Mouse (Mus musculus) forebrain, embryonic 13.5 days (tissue): ENCODE data around the gene Rxrg. TPM values are rescaled to one million over a fixed set of nuclear protein-coding genes. Genes with fewer than 3 reads are reported as not detected.

ENCODE experiments used
- ATAC-seq: fragments of 200-750 bp; cut with Nextera tagmentation; 2 replicates; pipeline ENCODE4 v1.8.0; 2017
- H3K27ac ChIP-seq: fragments of 300-500 bp; sonication (generic); 2 replicates; pipeline ENCODE4 v1.5.1; 2015; ENCODE audit warnings: inconsistent platforms, mild to moderate bottlenecking, moderate library complexity
- H3K27me3 ChIP-seq: fragments of 300-500 bp; sonication (generic); 2 replicates; pipeline ENCODE4 v1.6.1; 2015; ENCODE audit warnings: mild to moderate bottlenecking, inconsistent platforms
- H3K36me3 ChIP-seq: fragments of 300-500 bp; sonication (generic); 2 replicates; pipeline ENCODE4 v1.6.1; 2015; ENCODE audit warnings: mild to moderate bottlenecking, inconsistent platforms; ENCODE audit not compliant: poor library complexity, severe bottlenecking
- H3K4me1 ChIP-seq: fragments of 300-500 bp; sonication (generic); 2 replicates; pipeline ENCODE4 v1.6.1; 2015; ENCODE audit warnings: inconsistent platforms
- H3K4me2 ChIP-seq: fragments of 300-500 bp; sonication (generic); 2 replicates; pipeline ENCODE4 v1.6.1; 2015; ENCODE audit warnings: inconsistent platforms, mild to moderate bottlenecking, moderate library complexity
- H3K4me3 ChIP-seq: fragments of 300-500 bp; sonication (generic); 2 replicates; pipeline ENCODE4 v1.5.1; 2015; ENCODE audit warnings: mild to moderate bottlenecking, inconsistent platforms
- H3K9ac ChIP-seq: fragments of 300-500 bp; sonication (generic); 2 replicates; pipeline ENCODE4 v1.6.1; 2015; ENCODE audit warnings: mild to moderate bottlenecking, inconsistent platforms
- H3K9me3 ChIP-seq: fragments of 300-500 bp; sonication (generic); replicated peaks from 2 replicates; pipeline ENCODE4 v1.6.1; 2016; ENCODE audit warnings: inconsistent platforms
- WGBS: fragments of 180-500 bp; shearing (Covaris S2); methylation state at CpG from one replicate; pipeline ENCODE4 v1.1.7; 2015; 5-methylcytosine and 5-hydroxymethylcytosine counted together
- polyA plus RNA-seq: library from polyadenylated mRNA; unstranded; fragments of >200 nt; fragmentation: Nextera tagmentation; extraction: Ambion mirVana; gene quantifications from 2 replicates; pipeline ENCODE4 v1.2.1, GENCODE M21; 2015

The Rxrg gene
- 5.6 and 13.4 TPM in 2 replicates for polyA plus RNA-seq

DNA sequence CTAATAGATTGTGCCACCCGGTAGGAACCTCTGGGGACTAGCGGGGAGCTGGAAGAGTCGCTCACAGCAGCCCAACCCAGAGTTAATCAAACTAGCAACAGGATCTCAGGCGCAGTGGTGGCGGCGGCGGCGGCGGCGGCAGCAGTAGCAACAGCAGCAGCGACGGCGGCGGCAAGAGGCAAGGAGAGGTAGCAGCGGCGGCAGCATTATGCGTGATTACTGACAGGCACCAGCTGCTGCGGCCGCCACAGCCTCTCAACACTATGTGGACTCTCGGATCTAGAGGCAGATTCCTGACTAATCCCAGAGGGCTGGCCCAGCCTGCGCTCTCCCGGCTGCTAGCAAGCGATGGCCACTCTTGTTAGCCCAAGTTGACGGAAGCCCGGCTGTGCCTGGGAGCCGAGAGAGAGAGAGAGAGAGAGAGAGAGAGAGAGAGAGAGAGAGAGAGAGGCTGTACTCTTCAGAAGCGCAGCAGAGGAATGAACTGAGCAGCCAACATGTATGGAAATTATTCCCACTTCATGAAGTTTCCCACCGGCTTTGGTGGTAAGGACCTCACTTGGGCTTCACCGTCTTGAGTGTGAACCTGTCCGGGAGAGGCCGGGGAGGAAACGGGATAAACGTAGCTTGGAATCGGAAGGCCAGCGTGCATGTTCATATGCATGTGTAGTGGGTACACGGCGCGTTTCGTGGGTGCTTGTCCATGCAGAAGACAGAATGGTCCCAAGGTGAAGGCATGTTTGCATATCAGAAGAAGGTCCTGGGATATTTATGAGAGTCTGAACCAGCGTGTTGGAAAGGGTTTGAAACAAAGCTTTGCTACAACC is at the start of gene Rxrg:
TSS of gene Rxrg (plus strand) at position 130 of the 827 bp plus-strand sequence.
- WGBS, result under 1% methylated on average over 40 of the region's 40 CpGs
- Histone ChIP-seq H3K4me2 (peak within 1 kb of the TSS; percentile 83), H3K27ac (peak within 1 kb of the TSS; percentile 54), H3K36me3 (no peaks in the 10 kb centered on the region), H3K9ac (peak within 1 kb of the TSS; percentile 60), H3K27me3 (peaks cover 39% of the 10 kb centered on the region), H3K4me1 (peaks cover 19% of the 10 kb centered on the region), H3K4me3 (peak within 1 kb of the TSS; percentile 47), H3K9me3 (no peaks in the 10 kb centered on the region)
- peak; percentile 92 for ATAC-seq

DNA sequence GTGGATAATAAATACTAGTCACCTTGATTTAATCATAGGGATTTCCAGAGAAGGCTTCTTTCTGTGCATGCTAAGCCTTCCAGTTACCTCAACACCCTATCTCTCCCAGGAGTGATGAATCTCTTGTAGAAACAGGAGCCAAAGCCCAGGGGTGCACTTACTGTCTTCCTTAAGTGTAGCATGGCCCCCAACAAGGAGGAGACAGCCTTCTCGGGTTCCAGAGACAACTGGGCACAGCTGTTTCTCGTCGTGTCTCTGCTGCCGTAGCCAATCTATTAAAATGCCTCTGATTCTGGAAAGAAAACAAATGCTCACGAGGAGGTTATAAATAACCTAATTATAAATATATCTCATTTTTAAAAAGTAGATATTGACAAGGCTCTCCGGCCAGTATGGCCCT is 48.9 kb upstream of the Rxrg start:
- H3K4me1 ChIP-seq, result no peaks in the 10 kb centered on the region
- H3K9ac ChIP-seq, result no peak overlapping the region
- no peaks in the 10 kb centered on the region for H3K9me3 ChIP-seq
- no peaks in the 10 kb centered on the region for H3K36me3 ChIP-seq
- no peak for ATAC-seq
- H3K4me3 ChIP-seq, result no peak overlapping the region
- WGBS, result 78% methylated on average over 6 of the region's 6 CpGs
- H3K27ac ChIP-seq, result no peak overlapping the region
- H3K4me2 ChIP-seq, result no peak overlapping the region
- no peaks in the 10 kb centered on the region for H3K27me3 ChIP-seq

DNA sequence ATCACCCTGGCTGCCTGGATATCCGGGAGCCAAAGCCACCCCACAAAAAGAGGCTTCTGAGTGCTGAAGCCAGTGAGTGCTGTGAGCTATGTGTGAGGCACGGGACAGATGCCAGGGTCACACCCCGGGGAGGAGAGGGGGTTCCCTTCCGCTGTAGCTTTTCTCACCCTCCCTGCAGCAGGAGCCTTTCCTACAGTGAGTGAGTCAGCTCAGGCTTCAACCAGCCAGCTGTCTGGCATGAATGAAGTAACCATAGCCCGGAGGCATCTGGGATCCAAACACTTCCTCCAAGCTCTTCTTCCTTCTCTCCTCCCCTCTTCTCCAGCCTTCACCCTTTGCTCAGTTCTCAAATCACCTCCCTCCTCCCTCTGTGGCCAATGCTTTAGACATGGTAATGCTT is 46.6 kb upstream of the Rxrg start:
- 40% methylated on average over 5 of the region's 5 CpGs for WGBS
- no peaks in the 10 kb centered on the region for H3K27me3 ChIP-seq

DNA sequence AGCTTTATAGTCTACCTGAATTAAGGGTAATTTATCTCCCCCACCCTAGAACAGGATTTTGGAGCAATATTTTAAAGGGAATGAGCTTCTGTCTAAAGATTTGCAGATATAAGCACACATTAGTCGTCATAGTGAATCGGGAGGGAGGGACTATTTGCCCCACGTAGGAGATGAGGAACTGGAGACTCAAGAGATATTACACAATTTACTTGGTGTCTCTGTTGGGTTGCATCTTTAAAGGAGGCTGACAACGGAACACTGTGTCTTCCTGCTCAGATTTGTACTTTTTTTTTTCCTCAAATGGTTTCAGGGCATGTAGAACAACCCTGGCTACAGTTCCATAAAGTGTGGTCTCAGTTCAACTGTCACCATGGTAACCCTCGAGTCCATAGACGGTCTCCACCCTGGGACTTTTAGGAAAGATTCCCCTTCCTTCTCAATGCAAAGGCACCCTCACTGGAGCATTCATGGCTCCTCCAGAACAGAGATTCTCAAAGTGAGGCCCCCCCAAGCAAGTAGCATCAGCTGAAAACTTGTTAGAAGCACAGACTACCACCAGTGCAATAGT is 44.1 kb upstream of the Rxrg start:
- H3K4me2 ChIP-seq, result no peak overlapping the region
- no peaks in the 10 kb centered on the region for H3K9me3 ChIP-seq
- no peaks in the 10 kb centered on the region for H3K4me1 ChIP-seq
- no peaks in the 10 kb centered on the region for H3K36me3 ChIP-seq
- no peak overlapping the region for H3K9ac ChIP-seq
- no peak overlapping the region for H3K4me3 ChIP-seq
- H3K27ac ChIP-seq, result no peak overlapping the region
- no peak for ATAC-seq
- WGBS, result 68% methylated on average over 6 of the region's 6 CpGs
- no peaks in the 10 kb centered on the region for H3K27me3 ChIP-seq

More for the DNA sequence above, 46.6 kb upstream of the Rxrg start:
- no peak overlapping the region for H3K4me3 ChIP-seq
- H3K27ac ChIP-seq, result no peak overlapping the region
- H3K36me3 ChIP-seq, result no peaks in the 10 kb centered on the region
- no peaks in the 10 kb centered on the region for H3K9me3 ChIP-seq
- 0 out of 2 replicates have a peak, but pooled peaks have one; percentile 30 for ATAC-seq
- H3K4me1 ChIP-seq, result no peaks in the 10 kb centered on the region
- no peak overlapping the region for H3K9ac ChIP-seq
- no peak overlapping the region for H3K4me2 ChIP-seq

DNA sequence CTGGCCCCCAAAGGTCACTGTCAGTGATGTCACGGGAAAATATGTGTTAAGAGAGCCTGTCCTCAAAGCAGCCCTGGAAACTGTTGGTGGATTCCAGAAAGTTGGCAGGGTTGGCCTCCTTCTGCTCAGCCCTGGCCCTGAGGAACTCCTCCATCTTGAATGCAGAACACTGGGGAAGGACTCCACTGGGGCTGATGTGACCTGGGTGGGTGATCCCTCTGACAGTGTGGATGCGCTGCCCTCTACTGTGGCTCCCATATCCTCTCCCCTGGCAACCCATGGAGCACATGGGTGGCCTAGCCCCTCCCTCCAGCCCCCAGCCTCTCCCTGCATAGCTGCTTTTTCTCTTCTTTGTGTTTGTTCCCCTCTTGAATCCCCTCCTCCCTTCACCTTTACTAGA is 31.6 kb upstream of the Rxrg start:
- 76% methylated on average over 2 of the region's 2 CpGs for WGBS
- no peak for ATAC-seq
- H3K27me3 ChIP-seq, result no peaks in the 10 kb centered on the region

DNA sequence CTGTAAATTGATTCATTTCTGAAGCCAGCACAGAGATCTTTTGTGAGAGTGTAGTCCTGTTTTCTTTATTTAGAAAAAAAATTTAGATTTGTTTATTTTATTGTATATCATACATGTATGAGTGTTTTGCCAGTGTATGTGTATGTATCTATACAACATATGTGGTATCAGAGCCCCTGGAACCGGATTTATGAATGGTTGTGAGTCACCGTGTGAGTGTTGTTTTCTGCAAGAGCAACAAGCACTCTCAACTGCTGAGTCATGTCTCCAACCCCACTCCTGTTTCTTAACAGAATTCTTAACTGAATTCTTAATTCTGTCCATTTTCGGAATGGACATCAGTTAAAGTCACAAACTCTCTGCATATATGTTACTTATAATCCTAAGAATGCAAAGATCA is 19.1 kb upstream of the Rxrg start:
- no peak overlapping the region for H3K4me2 ChIP-seq
- H3K36me3 ChIP-seq, result no peaks in the 10 kb centered on the region
- no peak overlapping the region for H3K4me3 ChIP-seq
- H3K9ac ChIP-seq, result no peak overlapping the region
- H3K9me3 ChIP-seq, result no peaks in the 10 kb centered on the region
- no peak overlapping the region for H3K27ac ChIP-seq
- H3K27me3 ChIP-seq, result no peaks in the 10 kb centered on the region
- peaks cover 8% of the 10 kb centered on the region for H3K4me1 ChIP-seq
- 86% methylated on average over 3 of the region's 3 CpGs for WGBS
- no peak for ATAC-seq

More for the DNA sequence above, 31.6 kb upstream of the Rxrg start:
- Histone ChIP-seq H3K9me3 (no peaks in the 10 kb centered on the region), H3K36me3 (no peaks in the 10 kb centered on the region), H3K4me3 (no peak overlapping the region), H3K4me2 (no peak overlapping the region), H3K4me1 (no peaks in the 10 kb centered on the region), H3K27ac (no peak overlapping the region), H3K9ac (no peak overlapping the region)

DNA sequence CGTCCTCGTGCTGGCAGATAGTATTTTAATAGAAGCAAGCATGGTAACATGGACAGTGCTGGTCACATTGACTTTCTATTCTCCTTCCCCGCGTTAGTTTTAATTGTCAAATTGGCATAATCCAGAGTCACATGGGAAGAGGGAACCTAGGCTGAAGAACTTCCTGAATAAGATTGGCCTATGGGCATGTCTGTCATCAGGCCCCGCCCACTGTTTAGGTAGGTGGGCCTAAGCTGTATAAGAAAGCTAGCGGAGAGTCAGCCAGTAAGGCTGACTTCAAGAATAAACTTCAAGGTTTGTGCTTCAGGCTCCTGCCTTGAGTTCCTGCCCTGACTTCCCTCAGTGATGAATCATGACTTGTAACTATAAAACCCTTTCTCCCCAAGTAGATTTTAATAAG is 15.0 kb upstream of the Rxrg start:
- 66% methylated on average over 6 of the region's 6 CpGs for WGBS
- peak; percentile 31; the same call in 1 of the 2 replicates for ATAC-seq

DNA sequence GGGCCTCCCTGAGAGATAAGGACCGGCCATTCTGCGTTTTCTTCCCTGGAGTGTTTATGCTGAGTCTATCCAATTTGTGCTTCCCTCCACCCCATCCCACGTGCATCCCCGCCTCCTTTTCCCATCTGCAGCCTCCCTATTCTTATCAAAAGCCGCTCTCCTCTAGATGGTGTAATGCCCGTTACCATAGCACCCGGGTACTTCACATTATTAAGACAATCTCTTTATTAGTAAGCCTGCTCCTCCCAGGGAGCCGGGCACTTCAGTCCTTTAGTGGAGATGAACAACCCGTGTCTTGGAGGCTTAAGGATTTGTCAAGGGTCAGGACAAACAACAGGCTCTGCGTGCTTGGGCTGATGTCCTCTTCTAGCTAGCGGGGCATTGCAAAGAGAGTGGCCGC is 14.3 kb upstream of the Rxrg start:
- Histone ChIP-seq H3K9ac (no peak overlapping the region), H3K27me3 (no peaks in the 10 kb centered on the region), H3K4me3 (no peak overlapping the region), H3K36me3 (no peaks in the 10 kb centered on the region), H3K4me2 (peak overlapping the region; percentile 35), H3K9me3 (no peaks in the 10 kb centered on the region), H3K4me1 (peaks cover 16% of the 10 kb centered on the region), H3K27ac (no peak overlapping the region; the same call in 1 of the 2 replicates)
- ATAC-seq, result peak; percentile 88
- WGBS, result 12% methylated on average over 12 of the region's 12 CpGs

More for the DNA sequence above, 15.0 kb upstream of the Rxrg start:
- Histone ChIP-seq H3K27me3 (no peaks in the 10 kb centered on the region), H3K27ac (no peak overlapping the region), H3K4me3 (no peak overlapping the region), H3K36me3 (no peaks in the 10 kb centered on the region), H3K9ac (no peak overlapping the region), H3K4me2 (no peak overlapping the region), H3K9me3 (no peaks in the 10 kb centered on the region), H3K4me1 (peaks cover 16% of the 10 kb centered on the region)

DNA sequence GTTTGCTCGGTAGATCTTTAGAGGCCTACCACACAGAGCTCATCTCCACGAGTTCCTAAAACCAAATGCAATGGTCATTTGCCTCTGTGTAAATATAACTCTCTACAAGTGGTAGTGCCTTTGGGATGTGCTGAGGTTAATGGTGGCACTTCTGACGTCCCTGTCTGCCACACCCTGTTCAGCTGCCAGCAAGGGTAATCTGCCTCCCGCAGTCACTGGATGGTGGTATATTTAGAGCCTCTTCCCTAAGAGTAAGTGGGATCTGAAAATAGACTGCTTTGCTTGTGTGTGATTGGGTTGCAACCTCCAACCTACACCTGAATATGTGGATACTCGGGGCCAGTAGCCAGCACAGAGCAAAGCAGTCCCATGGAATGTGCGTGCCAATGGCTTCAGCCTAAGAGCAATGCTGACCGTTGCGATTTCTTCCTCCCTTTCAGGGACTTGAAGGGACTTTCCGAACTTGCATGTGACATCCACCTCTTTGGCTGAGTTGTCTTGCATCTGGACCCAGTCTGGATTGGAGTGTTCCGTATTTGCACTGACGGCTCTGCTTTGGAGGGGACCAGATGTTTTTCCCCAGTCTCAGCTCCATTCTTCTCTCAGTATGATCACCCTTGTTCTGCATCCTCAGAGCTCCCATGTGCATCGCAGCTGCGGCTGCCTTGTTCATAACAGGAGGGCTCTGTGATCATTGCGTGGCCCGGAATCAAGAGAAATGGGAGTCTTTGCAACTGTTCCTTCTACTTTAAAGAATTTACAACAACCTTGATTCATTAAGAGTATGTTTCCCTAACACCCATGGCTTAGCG is 9.2 kb upstream of the Rxrg start:
- H3K9ac ChIP-seq, result no peak overlapping the region

DNA sequence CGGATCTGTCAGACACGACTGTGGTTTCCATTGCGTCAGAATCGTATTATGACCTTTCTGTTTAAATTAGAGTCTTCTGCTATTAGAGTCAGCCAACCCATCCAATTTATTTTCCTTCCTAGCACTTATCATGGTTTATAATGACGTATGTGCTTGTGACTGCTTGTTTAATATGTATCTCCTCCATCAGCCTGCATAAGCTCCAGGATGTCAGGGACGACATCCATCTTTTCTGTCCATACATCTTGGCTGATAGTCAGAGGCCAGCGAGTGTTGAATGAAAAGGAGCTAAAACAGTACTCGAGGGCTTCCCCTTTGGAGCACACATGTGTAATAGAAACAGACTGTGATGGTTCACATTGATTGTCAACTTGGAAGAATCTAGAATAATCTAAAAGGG is 6.0 kb upstream of the Rxrg start:
- Histone ChIP-seq H3K9me3 (no peaks in the 10 kb centered on the region), H3K4me1 (no peaks in the 10 kb centered on the region), H3K4me2 (no peak overlapping the region), H3K27me3 (peaks cover 6% of the 10 kb centered on the region; the same call in 1 of the 2 replicates), H3K27ac (no peak overlapping the region), H3K9ac (no peak overlapping the region), H3K4me3 (no peak overlapping the region), H3K36me3 (no peaks in the 10 kb centered on the region)
- ATAC-seq, result no peak
- WGBS, result 83% methylated on average over 8 of the region's 8 CpGs

More for the DNA sequence above, 9.2 kb upstream of the Rxrg start:
- Histone ChIP-seq H3K27me3 (no peaks in the 10 kb centered on the region), H3K27ac (no peak overlapping the region), H3K4me2 (no peak overlapping the region), H3K9me3 (no peaks in the 10 kb centered on the region), H3K4me1 (peaks cover 9% of the 10 kb centered on the region), H3K36me3 (no peaks in the 10 kb centered on the region), H3K4me3 (no peak overlapping the region)
- WGBS, result 90% methylated on average over 16 of the region's 16 CpGs
- ATAC-seq, result no peak

DNA sequence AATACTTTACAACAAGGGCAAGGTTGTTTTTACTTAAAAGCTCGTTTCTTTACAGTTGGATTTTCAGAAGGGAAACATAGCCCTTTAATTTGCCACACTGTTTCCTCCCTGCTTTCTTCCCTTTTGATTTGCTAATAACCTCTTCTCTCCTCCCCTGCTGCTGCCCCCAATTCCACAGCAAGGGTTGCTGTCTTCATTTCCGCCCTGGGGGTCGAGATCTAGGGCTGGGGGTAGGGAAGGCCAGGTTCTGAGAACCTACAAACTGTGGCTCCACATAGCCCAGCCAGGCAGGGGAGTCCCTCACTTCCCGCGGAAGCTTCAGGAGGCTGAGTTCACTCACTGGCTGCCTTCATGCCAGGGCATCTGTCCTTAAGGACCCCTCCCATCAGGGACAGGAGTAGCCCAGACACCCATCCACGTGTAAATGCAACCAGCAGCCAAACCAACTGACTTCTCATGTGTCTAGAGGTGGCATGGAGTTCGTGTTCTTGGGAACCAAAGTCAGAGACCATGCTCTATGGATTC is 1.1 kb downstream of the Rxrg start:
- WGBS, result 10% methylated on average over 7 of the region's 7 CpGs
- Histone ChIP-seq H3K4me2 (peak overlapping the region; percentile 83), H3K4me1 (peaks cover 19% of the 10 kb centered on the region)

More for the DNA sequence above, 1.1 kb downstream of the Rxrg start:
- H3K27me3 ChIP-seq, result peaks cover 39% of the 10 kb centered on the region
- peak overlapping the region; percentile 47; the same call in 1 of the 2 replicates for H3K4me3 ChIP-seq
- H3K9ac ChIP-seq, result peak overlapping the region; percentile 30; the same call in 1 of the 2 replicates
- no peak overlapping the region for H3K27ac ChIP-seq
- no peaks in the 10 kb centered on the region for H3K36me3 ChIP-seq
- no peaks in the 10 kb centered on the region for H3K9me3 ChIP-seq
- ATAC-seq, result no peak
